Mouse (Mus musculus) limb, embryonic 10.5 days (tissue): ENCODE data around the gene Golga2. TPM values are rescaled to one million over a fixed set of nuclear protein-coding genes. Genes with fewer than 3 reads are reported as not detected.

Source experiments
- DNase-seq: peaks from one replicate; pipeline ENCODE4 v3.0.0-alpha.2; 2017; ENCODE audit warnings: low spot score
- H3K27ac ChIP-seq: fragments of 300-500 bp; sonication (generic); 2 replicates; pipeline ENCODE4 v1.5.1; 2016; ENCODE audit warnings: mild to moderate bottlenecking
- H3K27me3 ChIP-seq: fragments of 300-500 bp; sonication (generic); 2 replicates; pipeline ENCODE4 v1.6.1; 2016; ENCODE audit warnings: low read depth, mild to moderate bottlenecking; ENCODE audit not compliant: poor library complexity, severe bottlenecking
- H3K36me3 ChIP-seq: fragments of 300-500 bp; sonication (generic); 2 replicates; pipeline ENCODE4 v1.6.1; 2016; ENCODE audit warnings: mild to moderate bottlenecking, moderate library complexity
- H3K4me1 ChIP-seq: fragments of 300-500 bp; sonication (generic); 2 replicates; pipeline ENCODE4 v1.6.1; 2016
- H3K4me3 ChIP-seq: fragments of 300-500 bp; sonication (generic); 2 replicates; pipeline ENCODE4 v1.5.1; 2016; ENCODE audit warnings: mild to moderate bottlenecking, moderate library complexity
- H3K9me3 ChIP-seq: fragments of 300-500 bp; sonication (generic); replicated peaks from 2 replicates; pipeline ENCODE4 v1.6.1; 2016; ENCODE audit warnings: mild to moderate bottlenecking
- WGBS: fragments of 180-500 bp; shearing (Covaris S2); methylation state at CpG from one replicate; pipeline ENCODE4 v1.1.7; 2016; 5-methylcytosine and 5-hydroxymethylcytosine counted together
- polyA plus RNA-seq: library from polyadenylated mRNA; unstranded; fragments of >200 nt; fragmentation: Nextera tagmentation; extraction: Ambion mirVana; gene quantifications from 2 replicates; pipeline ENCODE4 v1.2.1, GENCODE M21; 2016

Gene Golga2
- polyA plus RNA-seq, 1 experiment from 2014 or later: 25.0 TPM

DNA sequence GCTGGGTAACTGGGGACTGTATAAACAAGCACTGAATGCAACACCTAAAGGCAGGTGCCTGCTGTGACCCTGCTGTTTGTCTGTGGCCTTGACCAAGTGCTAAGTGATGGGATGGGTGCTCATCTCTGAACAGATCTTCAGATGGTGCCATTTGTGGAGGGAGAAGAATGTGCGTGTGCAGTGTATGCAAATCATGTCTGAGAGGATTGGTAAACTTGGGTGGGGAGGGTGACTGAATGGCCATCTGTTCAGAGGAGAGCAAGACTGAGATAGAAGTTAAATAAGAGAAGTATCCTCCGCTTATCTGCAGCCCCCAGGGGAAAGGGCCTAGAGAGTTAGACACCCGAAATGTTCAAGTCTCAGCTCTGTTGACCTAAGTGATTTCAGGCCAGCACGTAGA is 12.3 kb downstream of the Golga2 start:
- no peak overlapping the region for H3K4me3 ChIP-seq
- 95% methylated on average over 4 of the region's 4 CpGs for WGBS
- no peak for DNase-seq
- peaks cover 95% of the 10 kb centered on the region for H3K36me3 ChIP-seq
- peaks cover under 1% of the 10 kb centered on the region for H3K4me1 ChIP-seq
- no peaks in the 10 kb centered on the region for H3K27me3 ChIP-seq
- no peaks in the 10 kb centered on the region for H3K9me3 ChIP-seq
- H3K27ac ChIP-seq: no peak overlapping the region

GRCm38 (mm10) chr2:32302952-32303351 is 15.8 kb downstream of the Golga2 start:
- H3K4me3 ChIP-seq: no peak overlapping the region
- H3K9me3 ChIP-seq: no peaks in the 10 kb centered on the region
- peaks cover 100% of the 10 kb centered on the region for H3K36me3 ChIP-seq
- H3K27me3 ChIP-seq: no peaks in the 10 kb centered on the region
- no peak overlapping the region for H3K27ac ChIP-seq
- H3K4me1 ChIP-seq: peaks cover 17% of the 10 kb centered on the region
- 89% methylated on average over 10 of the region's 10 CpGs for WGBS
- DNase-seq: no peak

- WGBS: 59% methylated on average over 8 of the region's 8 CpGs
- no peaks in the 10 kb centered on the region for H3K27me3 ChIP-seq
- no peak overlapping the region for H3K4me3 ChIP-seq
- H3K36me3 ChIP-seq: peaks cover 100% of the 10 kb centered on the region
- peak; percentile 85 for DNase-seq
- peaks cover 29% of the 10 kb centered on the region for H3K4me1 ChIP-seq
- peak overlapping the region; percentile 73 for H3K27ac ChIP-seq
- H3K9me3 ChIP-seq: no peaks in the 10 kb centered on the region
These were observed 17.1 kb downstream of the Golga2 start for GRCm38 (mm10) chr2:32304145-32304832.

DNA sequence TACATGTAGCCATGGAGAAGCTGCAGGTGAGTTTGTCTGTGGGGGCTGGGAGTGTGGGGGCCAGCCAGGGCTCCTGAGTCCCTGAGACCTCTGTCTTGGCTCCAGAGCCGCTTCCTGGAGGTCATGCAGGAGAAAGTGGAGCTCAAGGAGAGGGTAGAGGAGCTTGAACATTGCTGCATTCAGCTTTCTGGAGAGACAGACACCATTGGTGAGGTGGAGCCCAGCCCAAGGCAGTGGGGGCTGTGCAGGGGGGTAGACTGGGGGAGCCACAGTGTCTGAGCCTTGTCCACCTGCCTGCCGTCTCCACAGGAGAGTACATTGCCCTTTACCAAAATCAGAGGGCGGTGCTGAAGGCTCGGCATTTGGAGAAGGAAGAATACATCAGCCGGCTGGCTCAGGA is 18.5 kb downstream of the Golga2 start:
- Histone ChIP-seq H3K4me3 (no peak overlapping the region), H3K4me1 (peaks cover 43% of the 10 kb centered on the region), H3K27ac (peak overlapping the region; percentile 73; the same call in 1 of the 2 replicates), H3K27me3 (no peaks in the 10 kb centered on the region), H3K9me3 (no peaks in the 10 kb centered on the region), H3K36me3 (peaks cover 100% of the 10 kb centered on the region)
- no peak for DNase-seq
- WGBS: 93% methylated on average over 5 of the region's 5 CpGs

DNA sequence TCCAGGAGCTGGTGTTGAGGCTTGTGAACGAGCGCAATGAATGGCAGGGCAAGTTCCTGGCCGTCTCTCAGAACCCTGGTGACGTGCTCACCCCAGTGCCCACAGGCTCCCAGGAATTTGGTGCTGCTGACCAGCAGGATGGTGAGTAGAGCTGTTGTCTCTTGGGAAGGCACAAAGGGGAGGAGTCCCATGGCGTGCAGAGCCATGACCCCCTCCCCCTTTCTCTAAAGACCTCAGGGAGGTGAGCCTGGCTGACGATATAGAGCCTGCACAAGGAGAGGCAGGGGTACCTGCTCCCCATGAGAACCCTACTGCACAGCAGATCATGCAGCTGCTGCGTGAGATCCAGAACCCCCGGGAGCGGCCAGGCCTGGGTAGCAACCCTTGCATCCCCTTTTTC is 19.0 kb downstream of the Golga2 start:
- H3K4me1 ChIP-seq: peaks cover 48% of the 10 kb centered on the region
- no peaks in the 10 kb centered on the region for H3K9me3 ChIP-seq
- H3K36me3 ChIP-seq: peaks cover 100% of the 10 kb centered on the region
- 86% methylated on average over 9 of the region's 9 CpGs for WGBS
- no peak for DNase-seq
- H3K4me3 ChIP-seq: no peak overlapping the region
- H3K27me3 ChIP-seq: no peaks in the 10 kb centered on the region
- H3K27ac ChIP-seq: peak overlapping the region; percentile 73; the same call in 1 of the 2 replicates

DNA sequence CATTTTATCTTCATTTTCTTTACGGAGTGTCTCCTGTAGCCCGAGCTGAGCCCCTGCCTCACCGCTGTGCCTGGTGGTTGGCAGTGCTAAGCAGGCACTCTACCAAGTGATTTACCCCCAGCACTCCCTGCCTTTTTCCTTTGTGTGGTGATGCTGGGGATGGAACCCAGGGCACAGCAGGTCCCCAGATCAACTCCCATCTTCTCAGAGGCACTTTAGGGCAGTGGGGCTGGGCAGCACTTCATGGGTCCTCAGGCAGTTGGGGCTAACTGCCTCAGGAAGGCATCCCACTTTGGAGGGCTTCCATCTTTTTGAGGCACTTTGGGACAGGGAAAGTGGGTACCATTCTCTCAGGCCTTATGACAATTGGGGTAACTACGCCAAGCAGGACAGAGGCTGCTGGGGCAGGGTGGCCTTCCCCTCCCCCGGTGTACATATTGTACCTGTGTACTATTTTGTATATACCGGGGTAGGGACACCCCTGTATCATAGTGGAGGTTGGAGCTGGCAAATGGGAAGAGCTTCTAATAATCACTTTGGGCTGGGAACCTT is 20.1 kb downstream of the Golga2 start:
- H3K4me1 ChIP-seq: peaks cover 59% of the 10 kb centered on the region
- H3K4me3 ChIP-seq: no peak overlapping the region
- no peaks in the 10 kb centered on the region for H3K9me3 ChIP-seq
- 91% methylated on average over 6 of the region's 6 CpGs for WGBS
- H3K27me3 ChIP-seq: no peaks in the 10 kb centered on the region
- DNase-seq: no peak
- no peak overlapping the region for H3K27ac ChIP-seq
- H3K36me3 ChIP-seq: peaks cover 88% of the 10 kb centered on the region

DNA sequence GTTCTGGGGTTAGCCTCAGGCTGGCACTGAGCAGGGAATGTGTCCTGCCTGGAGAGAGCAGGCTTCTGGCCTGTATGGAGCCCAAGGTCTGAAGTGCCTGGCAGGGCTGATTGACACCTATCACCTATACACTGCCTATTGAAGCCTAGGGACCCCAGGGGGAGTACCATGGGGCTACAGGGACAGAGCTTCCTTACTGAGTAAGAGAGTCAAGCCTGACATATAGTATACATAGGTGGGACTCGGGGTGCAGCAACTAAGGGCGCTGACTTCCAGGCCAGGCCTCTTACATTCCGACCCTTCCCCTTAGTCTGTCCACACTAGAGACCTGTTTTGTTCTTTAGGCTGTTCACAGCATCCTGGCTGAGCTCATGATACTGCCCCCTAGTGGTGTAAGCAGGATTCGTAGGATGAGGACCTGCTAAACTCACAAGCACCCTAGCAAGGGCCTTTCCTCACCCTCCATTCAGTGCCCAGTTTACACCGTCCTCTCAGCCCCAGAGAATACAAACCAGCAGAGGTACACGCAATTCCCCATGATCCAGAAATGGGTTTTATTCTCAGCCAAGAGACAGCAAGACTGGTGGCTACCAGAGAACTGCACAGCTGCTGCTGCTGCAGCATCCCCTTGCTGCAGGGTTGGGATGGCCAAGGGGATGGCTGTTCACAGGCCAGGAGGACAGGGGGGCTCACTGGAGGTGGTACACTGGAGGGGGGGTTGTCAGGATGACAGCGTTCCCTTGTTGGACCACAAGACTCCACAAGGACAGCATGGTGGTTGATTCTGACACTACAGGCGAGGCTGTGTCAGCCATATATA is 21.0 kb downstream of the Golga2 start:
- Histone ChIP-seq H3K27ac (peak overlapping the region; percentile 44; the same call in 1 of the 2 replicates), H3K36me3 (peaks cover 83% of the 10 kb centered on the region), H3K4me3 (0 out of 2 replicates have a peak overlapping the region, but pooled peaks have one; percentile 8), H3K4me1 (peaks cover 67% of the 10 kb centered on the region), H3K27me3 (no peaks in the 10 kb centered on the region), H3K9me3 (no peaks in the 10 kb centered on the region)
- peak; percentile 74 for DNase-seq
- 52% methylated on average over 8 of the region's 8 CpGs for WGBS

DNA sequence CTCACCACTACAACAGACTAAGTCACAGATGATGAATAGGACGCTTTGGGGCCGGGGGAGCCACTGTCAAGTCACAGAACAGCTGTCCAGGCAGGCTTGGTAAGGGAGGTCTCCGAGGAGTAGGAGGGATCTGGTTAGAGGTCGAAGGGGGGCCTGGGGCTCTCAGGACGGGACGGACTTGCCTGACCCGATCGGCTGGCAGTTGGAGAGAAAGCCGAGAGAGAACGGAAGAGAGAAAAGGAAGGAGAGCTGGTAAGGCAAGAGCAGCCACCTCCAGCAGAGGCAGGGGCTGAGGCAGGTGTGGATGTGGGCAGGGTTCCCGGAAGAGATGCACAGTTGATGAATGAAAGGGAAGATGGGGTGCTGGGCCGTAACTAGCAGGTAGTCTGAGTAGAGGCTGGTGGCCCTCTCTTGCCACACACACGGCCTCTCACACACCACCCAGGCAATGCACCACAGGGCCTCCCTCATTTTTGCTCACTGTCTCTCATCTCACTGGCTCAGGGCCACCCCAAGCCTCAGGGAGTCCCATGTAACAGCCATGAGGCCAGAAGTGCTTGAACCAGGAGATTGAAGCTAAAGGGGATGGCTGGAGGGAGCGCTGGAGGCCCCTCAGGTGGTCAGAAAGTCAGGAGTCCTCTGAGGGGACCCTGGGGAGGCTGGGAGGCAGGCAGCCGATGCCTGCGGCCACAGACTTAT is 21.8 kb downstream of the Golga2 start:
- no peak overlapping the region for H3K4me3 ChIP-seq
- peaks cover 83% of the 10 kb centered on the region for H3K36me3 ChIP-seq
- no peak for DNase-seq
- H3K27ac ChIP-seq: 0 out of 2 replicates have a peak overlapping the region, but pooled peaks have one; percentile 16
- WGBS: 87% methylated on average over 16 of the region's 16 CpGs
- H3K4me1 ChIP-seq: peaks cover 71% of the 10 kb centered on the region
- no peaks in the 10 kb centered on the region for H3K9me3 ChIP-seq
- H3K27me3 ChIP-seq: no peaks in the 10 kb centered on the region

DNA sequence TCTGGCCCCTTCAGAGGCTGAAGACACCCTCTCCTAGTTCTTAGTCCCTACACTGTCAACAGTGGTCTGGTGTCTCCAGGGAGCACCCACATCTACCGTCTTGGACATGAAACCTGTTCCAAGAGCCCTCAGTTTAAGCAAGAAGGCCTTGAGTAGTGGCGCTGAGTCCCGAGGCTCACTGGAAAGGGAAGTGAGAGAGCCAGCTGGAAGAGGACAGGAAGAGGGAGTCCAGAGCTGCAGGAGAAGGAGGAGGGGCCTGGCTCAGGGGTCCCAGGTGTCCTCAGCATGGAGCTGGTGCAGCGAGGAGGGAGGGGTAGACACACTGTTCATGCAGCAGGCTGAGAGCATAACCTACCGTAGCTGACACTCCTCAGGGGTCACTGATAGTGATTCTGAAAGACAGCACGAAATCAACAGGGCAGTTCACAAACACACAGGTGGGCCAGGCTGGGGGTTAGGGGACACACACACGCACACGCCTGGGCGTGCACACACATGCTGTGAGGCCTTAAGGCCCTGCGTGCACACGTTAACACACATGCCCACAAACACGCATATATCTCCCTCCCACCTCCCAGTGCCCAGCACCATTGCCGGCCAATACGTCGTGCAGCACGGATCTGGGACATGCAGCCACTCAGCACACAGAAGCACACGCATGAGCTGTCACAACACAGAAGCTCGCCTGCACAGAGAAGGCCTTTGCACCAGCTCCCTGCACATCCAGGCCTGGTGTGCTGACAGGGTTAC is 23.1 kb downstream of the Golga2 start:
- H3K36me3 ChIP-seq: peaks cover 80% of the 10 kb centered on the region

DNA sequence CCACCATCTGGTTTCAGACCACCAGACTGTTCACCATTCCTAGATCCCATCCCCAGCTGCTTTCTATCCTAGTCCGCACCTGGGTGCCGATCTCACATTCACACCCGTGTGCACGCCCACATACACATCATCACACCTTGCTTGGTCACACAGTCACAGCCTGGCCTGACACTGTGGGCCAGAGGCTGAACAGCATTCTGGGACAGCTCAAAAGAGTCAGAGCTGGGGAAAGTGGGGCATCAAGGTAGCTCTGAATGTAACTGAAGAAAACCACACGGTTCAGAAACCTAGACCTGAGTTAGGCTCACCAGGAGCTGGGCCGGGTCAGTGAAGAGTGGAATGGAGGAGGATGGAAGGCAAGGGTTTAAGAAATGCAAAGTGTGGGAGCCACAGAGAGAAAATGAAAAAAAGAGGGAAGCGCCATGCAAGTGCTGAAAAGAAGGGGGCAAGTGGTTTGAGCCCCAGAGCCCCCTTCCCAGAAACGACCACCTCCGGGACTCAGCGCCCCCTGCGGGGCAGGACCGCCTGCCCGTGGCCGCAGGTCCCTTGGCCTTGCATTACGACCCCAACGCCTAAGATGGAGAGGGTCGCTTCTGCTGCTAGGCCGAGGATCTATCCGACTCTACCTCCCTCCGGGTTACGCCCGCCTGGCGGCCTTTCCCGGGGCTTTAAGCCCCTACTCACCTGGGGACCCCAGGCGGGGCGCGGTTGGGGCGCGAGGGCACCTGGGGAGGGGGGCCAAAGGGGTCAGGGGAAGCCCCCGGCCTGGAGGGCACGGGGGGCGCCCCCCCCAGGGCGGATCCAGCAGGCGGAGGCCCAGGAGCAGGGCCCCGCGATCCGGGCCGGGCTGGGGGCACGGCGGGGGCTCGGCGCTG is 24.5 kb downstream of the Golga2 start:
- peaks cover 71% of the 10 kb centered on the region for H3K36me3 ChIP-seq
- H3K27me3 ChIP-seq: no peaks in the 10 kb centered on the region
- peaks cover 78% of the 10 kb centered on the region for H3K4me1 ChIP-seq
- peak overlapping the region; percentile 91 for H3K27ac ChIP-seq
- H3K9me3 ChIP-seq: no peaks in the 10 kb centered on the region
- peak; percentile 54 for DNase-seq
- H3K4me3 ChIP-seq: peak overlapping the region; percentile 67
- 7% methylated on average over 42 of the region's 42 CpGs for WGBS

More for the DNA sequence above, 23.1 kb downstream of the Golga2 start:
- Histone ChIP-seq H3K27me3 (no peaks in the 10 kb centered on the region), H3K9me3 (no peaks in the 10 kb centered on the region), H3K4me3 (peak overlapping the region; percentile 67; the same call in 1 of the 2 replicates), H3K4me1 (peaks cover 69% of the 10 kb centered on the region), H3K27ac (peak overlapping the region; percentile 16; the same call in 1 of the 2 replicates)
- 88% methylated on average over 18 of the region's 18 CpGs for WGBS
- DNase-seq: no peak

DNA sequence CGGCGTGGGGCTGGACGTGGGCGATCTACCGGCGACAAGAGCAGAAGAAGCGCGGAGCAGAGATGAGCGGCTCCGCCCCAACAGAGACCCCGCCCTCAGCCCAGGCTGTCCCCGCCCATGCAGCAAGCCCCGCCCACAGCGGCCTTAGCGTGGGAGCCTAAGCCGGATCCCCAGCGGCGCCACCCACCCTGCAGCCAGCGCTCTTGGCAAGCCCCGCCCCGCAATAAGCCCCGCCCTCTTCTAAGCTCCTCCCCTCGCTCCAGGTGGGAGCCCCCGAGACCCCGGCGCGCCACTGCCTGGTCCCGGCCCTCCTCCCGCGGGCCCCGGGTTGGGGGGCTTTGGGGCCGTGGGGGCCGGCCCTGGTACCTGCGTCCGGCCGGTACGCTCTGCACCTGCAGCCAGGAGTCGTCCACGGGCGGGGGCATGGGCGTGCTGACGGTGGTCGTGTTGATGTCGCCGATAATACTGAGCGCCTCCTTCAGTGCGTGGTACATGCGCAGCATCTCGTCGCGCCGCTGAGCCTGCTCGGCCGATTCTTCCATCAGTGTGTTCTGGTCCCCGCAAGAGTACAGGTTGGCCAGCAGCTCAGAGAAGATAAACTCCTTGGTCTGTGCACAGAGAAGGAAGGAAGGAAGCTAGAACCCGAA is 25.3 kb downstream of the Golga2 start:
- no peaks in the 10 kb centered on the region for H3K27me3 ChIP-seq
- DNase-seq: peak; percentile 97
- H3K4me1 ChIP-seq: peaks cover 85% of the 10 kb centered on the region
- H3K4me3 ChIP-seq: peak overlapping the region; percentile 67
- no peaks in the 10 kb centered on the region for H3K9me3 ChIP-seq
- peaks cover 63% of the 10 kb centered on the region for H3K36me3 ChIP-seq
- 2% methylated on average over 56 of the region's 56 CpGs for WGBS
- H3K27ac ChIP-seq: peak overlapping the region; percentile 91
